Mouse (Mus musculus) embryo, embryonic 10.5 days (tissue): Measurements from ENCODE around the gene Chst12.

Source experiments
- DNase-seq: peaks from one replicate; pipeline ENCODE4 v3.0.0-alpha.2; 2015; ENCODE audit warnings: low spot score

Chst12 gene

DNA sequence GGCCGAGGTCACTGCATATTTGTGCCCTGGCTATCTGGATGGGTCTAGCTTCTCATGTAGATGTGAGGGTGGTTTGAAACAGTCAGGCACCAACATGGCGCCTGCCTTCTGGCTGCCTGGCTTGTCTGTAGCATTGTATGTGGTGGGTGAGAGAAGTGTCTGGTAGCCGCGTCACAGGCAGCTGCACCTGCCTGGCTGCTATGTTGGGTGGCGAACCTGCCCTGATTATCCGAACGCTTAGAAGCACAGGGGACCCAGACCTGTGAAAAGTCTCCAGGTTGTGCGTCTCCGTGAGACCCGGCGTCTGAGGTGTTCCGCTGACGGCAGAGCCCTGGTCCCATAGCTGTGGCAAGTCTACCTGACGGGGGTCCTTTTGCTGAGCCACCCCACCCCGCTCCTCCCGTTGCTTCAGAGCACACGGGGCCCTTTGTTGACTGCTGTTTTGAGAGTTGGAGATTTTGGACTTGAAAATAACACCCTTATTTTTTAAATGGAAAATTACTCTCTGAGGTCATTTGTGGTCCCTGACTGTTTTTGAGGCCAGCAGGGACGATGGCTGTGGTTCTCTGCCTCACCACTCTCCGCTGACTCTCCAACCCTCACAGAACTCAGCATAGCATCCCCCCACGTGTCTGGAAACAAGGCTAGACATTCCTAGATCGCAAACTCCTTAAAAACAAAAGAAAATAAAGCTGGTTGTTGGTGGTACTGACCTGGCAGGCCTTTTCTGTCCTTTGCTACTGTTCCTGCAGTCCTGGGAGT, 12.0 kb downstream of the Chst12 start:
- no peak for DNase-seq

- no peak for DNase-seq
These were observed 12.5 kb downstream of the Chst12 start for GRCm38 (mm10) chr5:140517921-140518230.

GRCm38 (mm10) chr5:140521196-140521595, 15.8 kb downstream of the Chst12 start:
- DNase-seq, result no peak

DNA sequence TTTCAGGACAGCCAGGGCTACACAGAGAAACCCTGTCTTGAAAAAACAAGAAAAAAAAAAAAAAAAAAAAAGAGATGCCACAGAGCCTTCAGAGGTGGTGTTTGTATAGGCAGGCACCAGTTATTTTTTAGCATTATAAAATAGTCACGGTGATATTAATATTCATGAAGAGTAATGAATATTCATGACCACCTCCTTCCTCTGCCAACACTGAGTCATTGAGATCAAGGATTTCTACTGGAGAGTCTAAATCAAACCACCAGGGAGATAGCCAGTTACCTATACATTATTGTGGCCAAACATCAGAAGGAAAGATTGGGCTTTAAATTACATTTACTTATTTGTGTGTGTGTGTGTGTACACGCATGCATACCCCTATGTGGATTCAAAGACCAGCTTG, 21.4 kb downstream of the Chst12 start:
- no peak for DNase-seq

- DNase-seq, result peak; percentile 30
These were observed 32.8 kb downstream of the Chst12 start for GRCm38 (mm10) chr5:140538111-140538683.

- peak; percentile 92 for DNase-seq
These were observed 34.8 kb downstream of the Chst12 start for GRCm38 (mm10) chr5:140540106-140540505.

GRCm38 (mm10) chr5:140542811-140543575, 37.6 kb downstream of the Chst12 start:
- no peak for DNase-seq

- DNase-seq, result no peak
These were observed 40.3 kb downstream of the Chst12 start for GRCm38 (mm10) chr5:140545651-140546050.

DNA sequence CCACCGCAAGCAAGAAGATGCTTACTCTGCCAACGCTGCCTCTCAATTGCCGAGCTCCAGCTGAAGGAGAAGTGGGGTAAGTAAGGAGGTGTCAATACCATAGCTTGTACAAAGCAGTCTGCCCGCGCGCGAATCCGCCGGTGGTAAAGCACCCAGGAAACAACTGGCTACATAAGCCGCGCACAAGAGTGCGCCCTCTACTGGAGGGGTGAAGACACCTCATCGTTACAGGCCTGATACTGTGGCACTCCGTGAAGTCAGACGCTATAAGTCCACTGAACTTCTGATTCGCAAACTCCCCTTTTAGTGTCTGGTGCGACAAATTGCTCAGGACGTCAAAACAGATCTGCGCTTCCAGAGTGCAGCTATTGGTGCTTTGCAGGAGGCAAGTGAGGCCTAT, 41.0 kb downstream of the Chst12 start:
- no peak for DNase-seq

DNA sequence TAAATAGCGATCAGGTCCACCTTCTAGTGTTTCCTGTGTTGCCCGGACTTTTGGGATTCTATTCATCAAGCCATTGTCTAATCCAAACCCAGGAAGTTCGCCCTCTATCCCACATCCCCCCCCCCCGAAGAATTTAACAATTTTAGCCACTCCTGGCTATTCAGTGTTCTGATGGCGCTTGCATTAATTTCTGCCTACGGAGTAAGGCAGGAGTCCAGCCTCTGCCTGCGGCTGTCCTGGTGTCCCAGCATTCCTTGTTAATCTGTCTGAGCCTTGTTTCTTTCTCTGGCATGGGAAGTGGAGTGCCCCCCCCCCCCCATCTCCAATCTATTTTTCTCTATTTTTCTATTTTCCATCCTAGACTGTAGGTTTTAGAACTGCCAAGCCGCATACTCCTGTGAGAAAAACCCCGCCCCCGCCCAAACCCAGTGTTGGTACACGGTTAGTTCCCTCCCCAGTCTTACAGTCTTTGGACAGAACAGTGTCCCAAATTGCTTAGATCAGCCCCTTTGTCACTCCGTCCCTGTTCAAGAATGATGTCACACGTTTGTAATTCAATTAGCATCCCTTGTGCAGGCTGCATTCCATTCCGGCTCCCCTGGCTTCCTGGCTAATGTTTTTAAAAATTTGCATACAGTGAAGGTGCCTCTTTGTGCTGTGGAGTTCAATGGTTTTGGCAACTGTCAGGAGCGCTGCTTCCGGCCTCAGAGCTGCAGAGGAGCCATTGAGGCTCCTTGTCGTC, 44.1 kb downstream of the Chst12 start:
- peak; percentile 79 for DNase-seq

DNA sequence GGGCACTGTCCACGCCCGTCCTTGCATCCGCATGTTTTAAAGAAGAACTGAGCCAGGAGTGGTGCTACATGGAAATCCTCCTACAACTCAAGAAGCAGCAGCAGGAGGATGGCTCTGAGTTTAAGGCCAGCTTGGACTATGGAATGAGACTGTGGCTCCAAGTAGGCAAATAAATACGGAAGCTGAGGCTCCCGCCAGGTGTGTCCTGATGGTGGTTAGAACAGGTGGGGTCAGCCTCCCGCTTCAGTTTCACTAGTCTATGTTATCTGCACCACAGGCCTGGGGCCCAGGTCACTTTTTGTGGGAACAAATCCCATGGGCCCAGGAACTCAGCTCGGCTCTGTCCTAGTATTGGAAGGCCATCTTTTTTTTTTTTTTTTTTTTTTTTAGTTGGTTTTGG, 48.4 kb downstream of the Chst12 start:
- DNase-seq, result no peak

GRCm38 (mm10) chr5:140556859-140557258, 51.5 kb downstream of the Chst12 start:
- DNase-seq, result no peak

GRCm38 (mm10) chr5:140562601-140563000, 57.3 kb downstream of the Chst12 start:
- DNase-seq, result no peak

- no peak for DNase-seq
These were observed 59.5 kb downstream of the Chst12 start, which contains the start of gene Grifin for GRCm38 (mm10) chr5:140564896-140565295. Gene Grifin (minus strand): TSS chr5:140565071.

GRCm38 (mm10) chr5:140565451-140565850, 60.1 kb downstream of the Chst12 start:
- DNase-seq, result peak; percentile 57

DNA sequence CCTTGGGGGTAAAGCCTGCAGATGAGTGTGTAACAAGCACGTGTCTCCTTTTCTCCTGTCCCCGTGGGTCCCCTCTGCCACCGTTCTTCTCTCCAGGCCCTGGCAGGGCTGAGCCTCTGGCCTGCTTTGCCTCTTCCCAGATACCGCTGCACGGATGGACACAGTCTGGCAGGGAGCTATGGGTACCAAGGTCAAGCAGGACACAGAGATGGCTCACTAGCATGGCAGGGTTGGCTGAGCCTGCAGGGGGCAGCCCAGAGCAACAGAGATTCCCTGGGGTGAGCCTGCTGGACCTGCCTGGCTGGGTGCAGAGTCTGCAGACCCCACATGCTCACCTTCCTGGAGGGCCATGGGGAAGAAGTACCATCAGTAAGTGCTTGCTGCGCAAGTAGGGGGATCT, 60.5 kb downstream of the Chst12 start:
- DNase-seq, result peak; percentile 46

DNA sequence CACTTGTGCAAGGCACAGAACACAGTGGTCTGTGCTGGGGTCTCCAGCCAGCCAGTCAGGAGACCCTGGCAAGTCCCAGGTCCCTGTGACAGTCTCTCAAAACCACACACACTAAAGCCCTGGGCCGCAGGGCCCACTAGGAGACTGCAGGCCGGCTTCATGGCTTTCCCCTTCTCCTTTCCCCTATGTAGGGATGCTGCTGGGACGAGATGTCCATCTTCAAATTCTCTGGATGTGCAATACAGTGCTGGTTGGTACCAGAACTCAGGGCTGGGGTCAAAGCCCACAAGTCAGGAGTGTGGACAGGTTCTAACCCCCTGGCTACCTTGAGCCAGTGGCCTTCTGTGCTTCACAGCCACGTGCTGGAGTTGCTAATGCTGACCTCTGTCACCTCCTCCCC, 60.9 kb downstream of the Chst12 start:
- no peak for DNase-seq

DNA sequence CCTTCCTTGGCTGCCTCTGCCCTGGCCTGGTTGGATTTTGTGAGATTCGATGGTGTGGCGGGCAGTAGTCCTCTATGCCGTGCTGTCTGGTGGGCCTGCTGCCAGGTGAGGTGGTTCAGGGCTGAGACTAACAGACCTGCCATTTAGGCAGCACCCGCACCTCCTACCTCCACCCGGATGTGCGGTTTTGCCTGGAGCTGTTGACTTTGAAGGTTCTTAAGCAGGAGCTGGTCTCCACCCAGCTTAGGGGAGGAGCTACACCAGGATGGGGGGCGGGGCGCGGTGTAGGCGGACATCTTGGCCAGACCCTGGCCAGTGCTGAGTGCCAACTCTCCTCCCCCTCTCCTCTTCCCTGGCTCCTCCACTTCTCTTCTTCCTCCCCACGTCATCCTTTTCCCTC, 62.0 kb downstream of the Chst12 start:
- DNase-seq, result peak; percentile 54

- no peak for DNase-seq
These were observed 62.4 kb downstream of the Chst12 start for GRCm38 (mm10) chr5:140567751-140568150.

DNA sequence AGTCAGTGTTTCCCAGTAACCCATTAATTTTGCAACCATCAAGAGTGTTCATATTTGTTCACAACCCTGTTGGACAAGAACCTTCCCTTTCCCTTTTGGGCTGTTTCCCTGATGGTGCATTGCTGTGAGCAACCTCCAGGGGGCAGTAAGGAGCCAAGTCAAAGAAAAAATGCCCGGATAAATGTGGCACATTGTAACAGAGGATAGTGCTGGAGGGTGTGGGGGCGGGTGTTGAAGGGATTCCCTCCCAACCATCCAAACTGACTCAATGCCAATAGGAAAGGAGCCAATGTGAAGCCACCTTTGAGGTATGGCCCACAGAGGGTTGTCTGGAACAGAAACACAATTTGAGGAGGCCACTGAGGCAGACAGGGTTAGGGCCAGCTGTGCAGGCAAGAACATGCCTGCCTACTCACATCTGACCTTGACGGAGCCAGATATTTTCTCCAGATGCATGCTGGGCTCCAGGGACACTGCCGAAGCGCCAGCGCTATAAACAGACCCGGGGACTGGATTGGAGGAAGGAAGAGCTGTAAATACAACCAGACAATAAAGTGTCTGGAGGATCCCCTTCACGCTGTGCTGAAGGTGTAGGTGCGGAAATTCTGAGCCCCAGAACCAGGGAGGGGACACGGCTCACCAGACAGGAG, 63.1 kb downstream of the Chst12 start:
- DNase-seq, result peak; percentile 85

DNA sequence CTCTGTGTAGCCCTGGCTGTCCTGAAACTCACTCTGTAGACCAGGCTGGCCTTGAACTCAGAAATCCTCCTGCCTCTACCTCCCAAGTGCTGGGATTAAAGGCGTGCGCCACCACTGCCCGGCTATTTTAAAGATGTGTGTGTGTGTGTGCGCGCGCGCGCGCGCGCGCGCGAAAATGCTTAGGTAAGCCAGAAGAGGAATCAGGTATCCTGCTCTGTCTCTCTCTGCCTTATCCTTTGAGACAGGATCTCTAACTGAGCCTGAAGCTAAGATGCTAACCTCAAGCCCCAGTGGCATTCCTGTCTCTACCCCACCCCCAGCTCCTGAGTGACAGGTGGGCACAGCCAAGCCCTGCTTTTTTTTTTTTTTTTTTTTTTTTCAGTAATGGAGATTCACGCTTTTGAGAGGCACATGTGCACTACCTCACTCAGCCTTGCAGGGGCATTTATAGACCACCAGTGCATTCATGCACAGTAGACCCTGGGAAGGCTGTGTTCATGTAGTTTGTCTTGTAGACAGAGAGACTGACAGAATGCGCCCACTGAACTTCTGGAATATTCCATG, 63.8 kb downstream of the Chst12 start:
- DNase-seq, result no peak
